Mouse (Mus musculus) stomach, embryonic 16.5 days (tissue): ENCODE results near the gene Pid1. TPM values are rescaled to one million over a fixed set of nuclear protein-coding genes. Genes with fewer than 3 reads are reported as not detected.

Experiments
- ATAC-seq: fragments of 200-750 bp; cut with Nextera tagmentation; 2 replicates; pipeline ENCODE4 v1.8.0; 2017; ENCODE audit warnings: moderate number of reproducible peaks, moderate TSS enrichment; ENCODE audit not compliant: insufficient read depth, low FRiP score
- H3K27ac ChIP-seq: fragments of 300-500 bp; sonication (generic); 2 replicates; pipeline ENCODE4 v1.5.1; 2014; ENCODE audit warnings: low read length
- H3K27me3 ChIP-seq: fragments of 300-500 bp; sonication (generic); 2 replicates; pipeline ENCODE4 v1.6.1; 2014; ENCODE audit warnings: low read length, control low read depth, mixed read lengths; ENCODE audit not compliant: control insufficient read depth, insufficient read depth
- H3K36me3 ChIP-seq: fragments of 300-500 bp; sonication (generic); 2 replicates; pipeline ENCODE4 v1.6.1; 2014; ENCODE audit warnings: low read length; ENCODE audit not compliant: control insufficient read depth, insufficient read depth
- H3K4me1 ChIP-seq: fragments of 300-500 bp; sonication (generic); 2 replicates; pipeline ENCODE4 v1.6.1; 2014; ENCODE audit warnings: low read length, control low read depth, mixed read lengths; ENCODE audit not compliant: control insufficient read depth, insufficient read depth
- H3K4me2 ChIP-seq: fragments of 300-500 bp; sonication (generic); 2 replicates; pipeline ENCODE4 v1.6.1; 2014; ENCODE audit warnings: low read depth, low read length, mixed read lengths
- H3K4me3 ChIP-seq: fragments of 300-500 bp; sonication (generic); replicated peaks from 2 replicates; pipeline ENCODE4 v1.5.1; 2014; ENCODE audit warnings: mild to moderate bottlenecking, low read length
- H3K9ac ChIP-seq: fragments of 300-500 bp; sonication (generic); 2 replicates; pipeline ENCODE4 v1.6.1; 2014; ENCODE audit warnings: low read length
- H3K9me3 ChIP-seq: fragments of 300-500 bp; sonication (generic); replicated peaks from 2 replicates; pipeline ENCODE4 v1.6.1; 2016; ENCODE audit warnings: low read length, control low read depth; ENCODE audit not compliant: control insufficient read depth
- WGBS: fragments of 180-500 bp; shearing (Covaris S2); extraction: QIAGEN DNeasy Blood & Tissue Kit; methylation state at CpG from one replicate; pipeline ENCODE4 v1.1.7; 2014; 5-methylcytosine and 5-hydroxymethylcytosine counted together
- polyA plus RNA-seq: library from polyadenylated mRNA; unstranded; fragments of >200 nt; fragmentation: Nextera tagmentation; extraction: Ambion mirVana; gene quantifications from 2 replicates; pipeline ENCODE4 v1.2.1, GENCODE M21; 2015

The Pid1 gene
- polyA plus RNA-seq, 1 experiment from 2014 or later, result 21.9 TPM

- no peak for ATAC-seq
- Histone ChIP-seq H3K9ac (no peak overlapping the region), H3K27ac (no peak overlapping the region), H3K36me3 (no peaks in the 10 kb centered on the region), H3K27me3 (no peaks in the 10 kb centered on the region), H3K9me3 (no peaks in the 10 kb centered on the region), H3K4me2 (no peak overlapping the region), H3K4me3 (no peak overlapping the region), H3K4me1 (no peaks in the 10 kb centered on the region)
- WGBS, result 63% methylated on average over 4 of the region's 4 CpGs
Observed at GRCm38 (mm10) chr1:84153943-84154342, 210.0 kb downstream of the Pid1 start.

- Histone ChIP-seq H3K27ac (no peak overlapping the region), H3K4me2 (no peak overlapping the region), H3K4me3 (no peak overlapping the region), H3K9ac (no peak overlapping the region), H3K9me3 (no peaks in the 10 kb centered on the region), H3K27me3 (no peaks in the 10 kb centered on the region), H3K4me1 (no peaks in the 10 kb centered on the region), H3K36me3 (no peaks in the 10 kb centered on the region)
- WGBS, result 55% methylated on average over 1 of the region's 1 CpGs
- ATAC-seq, result no peak
Observed at GRCm38 (mm10) chr1:84141561-84141960, 222.4 kb downstream of the Pid1 start.

GRCm38 (mm10) chr1:84132451-84132850 is 231.5 kb downstream of the Pid1 start:
- H3K9ac ChIP-seq, result no peak overlapping the region
- no peaks in the 10 kb centered on the region for H3K4me1 ChIP-seq
- no peaks in the 10 kb centered on the region for H3K9me3 ChIP-seq
- WGBS, result 90% methylated on average over 4 of the region's 4 CpGs
- ATAC-seq, result no peak
- no peak overlapping the region for H3K4me2 ChIP-seq
- no peak overlapping the region for H3K4me3 ChIP-seq
- no peaks in the 10 kb centered on the region for H3K27me3 ChIP-seq
- no peaks in the 10 kb centered on the region for H3K36me3 ChIP-seq
- H3K27ac ChIP-seq, result no peak overlapping the region

- no peaks in the 10 kb centered on the region for H3K4me1 ChIP-seq
- no peaks in the 10 kb centered on the region for H3K27me3 ChIP-seq
- ATAC-seq, result no peak
- H3K27ac ChIP-seq, result no peak overlapping the region
- no peaks in the 10 kb centered on the region for H3K9me3 ChIP-seq
- H3K36me3 ChIP-seq, result no peaks in the 10 kb centered on the region
- H3K9ac ChIP-seq, result no peak overlapping the region
- 87% methylated on average over 1 of the region's 1 CpGs for WGBS
- H3K4me3 ChIP-seq, result no peak overlapping the region
- no peak overlapping the region for H3K4me2 ChIP-seq
Observed at GRCm38 (mm10) chr1:84131799-84132198, 232.2 kb downstream of the Pid1 start.

GRCm38 (mm10) chr1:84128510-84128909 is 235.5 kb downstream of the Pid1 start:
- Histone ChIP-seq H3K4me1 (no peaks in the 10 kb centered on the region), H3K9me3 (no peaks in the 10 kb centered on the region), H3K4me2 (no peak overlapping the region), H3K4me3 (no peak overlapping the region), H3K27me3 (no peaks in the 10 kb centered on the region), H3K27ac (no peak overlapping the region), H3K36me3 (no peaks in the 10 kb centered on the region), H3K9ac (no peak overlapping the region)
- ATAC-seq, result no peak
- 66% methylated on average over 4 of the region's 4 CpGs for WGBS

- Histone ChIP-seq H3K4me3 (no peak overlapping the region), H3K4me2 (no peak overlapping the region), H3K27me3 (no peaks in the 10 kb centered on the region), H3K27ac (no peak overlapping the region), H3K9me3 (no peaks in the 10 kb centered on the region), H3K4me1 (no peaks in the 10 kb centered on the region), H3K9ac (no peak overlapping the region), H3K36me3 (no peaks in the 10 kb centered on the region)
- WGBS, result 71% methylated on average over 2 of the region's 2 CpGs
- ATAC-seq, result no peak
Observed at GRCm38 (mm10) chr1:84119306-84119705, 244.7 kb downstream of the Pid1 start.

GRCm38 (mm10) chr1:84106756-84107155 is 257.2 kb downstream of the Pid1 start:
- no peaks in the 10 kb centered on the region for H3K27me3 ChIP-seq
- H3K9ac ChIP-seq, result no peak overlapping the region
- WGBS, result 88% methylated on average over 4 of the region's 4 CpGs
- no peaks in the 10 kb centered on the region for H3K9me3 ChIP-seq
- H3K4me3 ChIP-seq, result no peak overlapping the region
- no peak for ATAC-seq
- no peak overlapping the region for H3K4me2 ChIP-seq
- no peaks in the 10 kb centered on the region for H3K4me1 ChIP-seq
- no peak overlapping the region for H3K27ac ChIP-seq
- no peaks in the 10 kb centered on the region for H3K36me3 ChIP-seq

GRCm38 (mm10) chr1:84102052-84102451 is 261.9 kb downstream of the Pid1 start:
- Histone ChIP-seq H3K4me1 (no peaks in the 10 kb centered on the region), H3K9me3 (no peaks in the 10 kb centered on the region), H3K9ac (no peak overlapping the region), H3K27me3 (no peaks in the 10 kb centered on the region), H3K36me3 (no peaks in the 10 kb centered on the region), H3K27ac (no peak overlapping the region), H3K4me2 (no peak overlapping the region), H3K4me3 (no peak overlapping the region)
- no peak for ATAC-seq
- 81% methylated on average over 2 of the region's 2 CpGs for WGBS

GRCm38 (mm10) chr1:84097398-84097797 is 266.6 kb downstream of the Pid1 start:
- ATAC-seq, result peak; percentile 74; the same call in 1 of the 2 replicates

GRCm38 (mm10) chr1:84093291-84093690 is 270.7 kb downstream of the Pid1 start:
- 62% methylated on average over 2 of the region's 2 CpGs for WGBS
- no peak for ATAC-seq
- H3K9ac ChIP-seq, result no peak overlapping the region

More at GRCm38 (mm10) chr1:84097398-84097797, 266.6 kb downstream of the Pid1 start:
- H3K27ac ChIP-seq, result no peak overlapping the region
- no peak overlapping the region for H3K4me3 ChIP-seq
- no peaks in the 10 kb centered on the region for H3K27me3 ChIP-seq
- no peak overlapping the region for H3K9ac ChIP-seq
- H3K36me3 ChIP-seq, result no peaks in the 10 kb centered on the region
- no peaks in the 10 kb centered on the region for H3K9me3 ChIP-seq
- H3K4me1 ChIP-seq, result no peaks in the 10 kb centered on the region
- H3K4me2 ChIP-seq, result no peak overlapping the region

More at GRCm38 (mm10) chr1:84093291-84093690, 270.7 kb downstream of the Pid1 start:
- H3K27ac ChIP-seq, result no peak overlapping the region
- no peaks in the 10 kb centered on the region for H3K4me1 ChIP-seq
- no peaks in the 10 kb centered on the region for H3K27me3 ChIP-seq
- H3K4me2 ChIP-seq, result no peak overlapping the region
- no peaks in the 10 kb centered on the region for H3K9me3 ChIP-seq
- H3K4me3 ChIP-seq, result no peak overlapping the region
- no peaks in the 10 kb centered on the region for H3K36me3 ChIP-seq
